In genomic region chr14:22545887-22546675, GRCm38 (mm10) we compare ENCODE assay signal across 19 mouse cellular contexts.
A peak's percentile ranks its signal among the peaks of the same experiment; 100 is the strongest.
DNase-seq lines count a peak whose midpoint lies in the region; ATAC-seq lines count a peak whose summit lies in the region.
"Had no signal": no experiment of that assay in that cellular context is flagged by ENCODE, and none has a peak within 500 bp of the region (broad histone marks: within the 10 kb centered on the region; RNA-seq: fewer than 3 reads in every experiment).

No protein-coding gene starts in this region.

- H3K27me3 ChIP-seq in forebrain, embryonic 14.5 days (replicated peaks; ENCODE audit: control insufficient read depth, insufficient read depth, low read length): no peaks in the 10 kb centered on the region
- peaks cover 18% of the 10 kb centered on the region for H3K27me3 ChIP-seq in forebrain, embryonic 13.5 days
- H3K27me3 ChIP-seq in neural tube, embryonic 12.5 days (replicated peaks): no peaks in the 10 kb centered on the region
- H3K27me3 ChIP-seq in hindbrain, embryonic 15.5 days: 0 out of 2 replicates have a peak, but pooled peaks cover 4% of the 10 kb centered on the region
- no peaks in the 10 kb centered on the region for H3K27me3 ChIP-seq in intestine, embryonic 16.5 days (replicated peaks; ENCODE audit: control insufficient read depth, insufficient read depth, low read length)
- H3K27me3 ChIP-seq: liver, embryonic 15.5 days had no signal

- no peak overlapping the region for H3K27ac ChIP-seq in forebrain, embryonic 14.5 days (ENCODE audit: low read depth, low read length)
- H3K27ac ChIP-seq in forebrain, embryonic 13.5 days: no peak overlapping the region
- H3K27ac ChIP-seq in neural tube, embryonic 12.5 days: 0 out of 2 replicates have a peak overlapping the region, but pooled peaks have one; percentile 13
- H3K27ac ChIP-seq in hindbrain, embryonic 15.5 days (replicated peaks): no peak overlapping the region
- H3K27ac ChIP-seq in intestine, embryonic 16.5 days (ENCODE audit: low read length): no peak overlapping the region
- H3K27ac ChIP-seq: liver, embryonic 15.5 days had no signal

- H3K9ac ChIP-seq in forebrain, embryonic 14.5 days (ENCODE audit: low read length): no peak overlapping the region
- no peak overlapping the region for H3K9ac ChIP-seq in forebrain, embryonic 13.5 days
- H3K9ac ChIP-seq in neural tube, embryonic 12.5 days: no peak overlapping the region
- H3K9ac ChIP-seq in hindbrain, embryonic 15.5 days: no peak overlapping the region
- H3K9ac ChIP-seq in intestine, embryonic 16.5 days (ENCODE audit: low read depth, low read length): no peak overlapping the region
- H3K9ac ChIP-seq: liver, embryonic 15.5 days had no signal

- no peak overlapping the region for H3K4me2 ChIP-seq in forebrain, embryonic 14.5 days (ENCODE audit: low read length)
- H3K4me2 ChIP-seq in forebrain, embryonic 13.5 days: no peak overlapping the region
- H3K4me2 ChIP-seq in neural tube, embryonic 12.5 days (replicated peaks): peak overlapping the region; percentile 7; the same call in 1 of the 2 replicates
- H3K4me2 ChIP-seq in hindbrain, embryonic 15.5 days: no peak overlapping the region
- H3K4me2 ChIP-seq in intestine, embryonic 16.5 days (ENCODE audit: low read depth, low read length): no peak overlapping the region
- H3K4me2 ChIP-seq: liver, embryonic 15.5 days had no signal

- no peaks in the 10 kb centered on the region for H3K36me3 ChIP-seq in forebrain, embryonic 14.5 days (ENCODE audit: control insufficient read depth, insufficient read depth, low read length)
- no peaks in the 10 kb centered on the region for H3K36me3 ChIP-seq in forebrain, embryonic 13.5 days (ENCODE audit: poor library complexity, severe bottlenecking)
- H3K36me3 ChIP-seq in neural tube, embryonic 12.5 days: no peaks in the 10 kb centered on the region
- H3K36me3 ChIP-seq in hindbrain, embryonic 15.5 days: no peaks in the 10 kb centered on the region
- H3K36me3 ChIP-seq in intestine, embryonic 16.5 days (ENCODE audit: control insufficient read depth, insufficient read depth, low read length): no peaks in the 10 kb centered on the region
- H3K36me3 ChIP-seq: liver, embryonic 15.5 days had no signal

- no peaks in the 10 kb centered on the region for H3K9me3 ChIP-seq in forebrain, embryonic 14.5 days (replicated peaks; ENCODE audit: control insufficient read depth, low read length)
- H3K9me3 ChIP-seq in forebrain, embryonic 13.5 days (replicated peaks): no peaks in the 10 kb centered on the region
- H3K9me3 ChIP-seq in neural tube, embryonic 12.5 days: no peaks in the 10 kb centered on the region
- no peaks in the 10 kb centered on the region for H3K9me3 ChIP-seq in hindbrain, embryonic 15.5 days
- H3K9me3 ChIP-seq in intestine, embryonic 16.5 days (ENCODE audit: control insufficient read depth, low read length): no peaks in the 10 kb centered on the region
- H3K9me3 ChIP-seq: liver, embryonic 15.5 days had no signal

- H3K4me3 ChIP-seq in forebrain, embryonic 14.5 days (ENCODE audit: low read depth, low read length): no peak overlapping the region
- H3K4me3 ChIP-seq in forebrain, embryonic 13.5 days: no peak overlapping the region
- no peak overlapping the region for H3K4me3 ChIP-seq in neural tube, embryonic 12.5 days
- H3K4me3 ChIP-seq in hindbrain, embryonic 15.5 days: no peak overlapping the region
- H3K4me3 ChIP-seq in intestine, embryonic 16.5 days (ENCODE audit: low read length): no peak overlapping the region
- H3K4me3 ChIP-seq: liver, embryonic 15.5 days; myocyte had no signal

- WGBS in forebrain, embryonic 14.5 days: 38% methylated on average over 8 of the region's 8 CpGs
- WGBS in forebrain, embryonic 13.5 days: 36% methylated on average over 8 of the region's 8 CpGs
- WGBS in neural tube, embryonic 12.5 days: 40% methylated on average over 8 of the region's 8 CpGs
- 34% methylated on average over 8 of the region's 8 CpGs for WGBS in hindbrain, embryonic 15.5 days
- WGBS in intestine, embryonic 16.5 days: 49% methylated on average over 8 of the region's 8 CpGs

- ATAC-seq in forebrain, embryonic 14.5 days: 0 out of 2 replicates have a peak, but pooled peaks have one; percentile 2
- no peak for ATAC-seq in forebrain, embryonic 13.5 days
- ATAC-seq in neural tube, embryonic 12.5 days (ENCODE audit: low FRiP score, low read depth): peak; percentile 54; the same call in 1 of the 2 replicates
- ATAC-seq in hindbrain, embryonic 15.5 days (ENCODE audit: low FRiP score, low read depth): peak; percentile 23; the same call in 1 of the 2 replicates
- no peak for ATAC-seq in intestine, embryonic 16.5 days
- ATAC-seq: lung, postnatal 0 days had no signal

- no peak for DNase-seq in forebrain, embryonic 14.5 days (ENCODE audit: low spot score)
- DNase-seq in neural tube, embryonic 10.5 days (ENCODE audit: extremely low spot score, low spot score): no peak
- no peak for DNase-seq in gastrocnemius, postnatal 10 days
- DNase-seq: adrenal gland, postnatal 10 days; B cell, adult 2 months; cerebellum, adult 11-12 months; cerebellum, postnatal 25 days; gastrocnemius, postnatal 14 days; kidney, adult 8-10 months; kidney, postnatal 4 days; right cerebral cortex, postnatal 4 days; thymus, postnatal 4 days had no signal

- H3K4me1 ChIP-seq in forebrain, embryonic 14.5 days (ENCODE audit: control insufficient read depth, insufficient read depth, low read length): peaks cover 12% of the 10 kb centered on the region
- peaks cover 22% of the 10 kb centered on the region for H3K4me1 ChIP-seq in forebrain, embryonic 13.5 days
- H3K4me1 ChIP-seq in neural tube, embryonic 12.5 days: peaks cover 19% of the 10 kb centered on the region
- peaks cover 14% of the 10 kb centered on the region for H3K4me1 ChIP-seq in hindbrain, embryonic 15.5 days (replicated peaks)
- H3K4me1 ChIP-seq in intestine, embryonic 16.5 days (ENCODE audit: control insufficient read depth, insufficient read depth, low read length): no peaks in the 10 kb centered on the region
- H3K4me1 ChIP-seq: liver, embryonic 15.5 days had no signal

Comparison
In these comparisons a context has a peak if more than half of its experiments do, and no peak if none do; other contexts are left out.
1. ATAC-seq: peak in forebrain, embryonic 14.5 days (single experiment), neural tube, embryonic 12.5 days (single experiment) and hindbrain, embryonic 15.5 days (single experiment); none in forebrain, embryonic 13.5 days (single experiment) and intestine, embryonic 16.5 days (single experiment).